Mouse (Mus musculus): ENCODE results near the gene 2700081O15Rik.
"Not testable (repeated sequence)": the region's sequence is repeated elsewhere in the genome, so short reads cannot be mapped to it uniquely, and the experiment has no call there.

Gene 2700081O15Rik

DNA sequence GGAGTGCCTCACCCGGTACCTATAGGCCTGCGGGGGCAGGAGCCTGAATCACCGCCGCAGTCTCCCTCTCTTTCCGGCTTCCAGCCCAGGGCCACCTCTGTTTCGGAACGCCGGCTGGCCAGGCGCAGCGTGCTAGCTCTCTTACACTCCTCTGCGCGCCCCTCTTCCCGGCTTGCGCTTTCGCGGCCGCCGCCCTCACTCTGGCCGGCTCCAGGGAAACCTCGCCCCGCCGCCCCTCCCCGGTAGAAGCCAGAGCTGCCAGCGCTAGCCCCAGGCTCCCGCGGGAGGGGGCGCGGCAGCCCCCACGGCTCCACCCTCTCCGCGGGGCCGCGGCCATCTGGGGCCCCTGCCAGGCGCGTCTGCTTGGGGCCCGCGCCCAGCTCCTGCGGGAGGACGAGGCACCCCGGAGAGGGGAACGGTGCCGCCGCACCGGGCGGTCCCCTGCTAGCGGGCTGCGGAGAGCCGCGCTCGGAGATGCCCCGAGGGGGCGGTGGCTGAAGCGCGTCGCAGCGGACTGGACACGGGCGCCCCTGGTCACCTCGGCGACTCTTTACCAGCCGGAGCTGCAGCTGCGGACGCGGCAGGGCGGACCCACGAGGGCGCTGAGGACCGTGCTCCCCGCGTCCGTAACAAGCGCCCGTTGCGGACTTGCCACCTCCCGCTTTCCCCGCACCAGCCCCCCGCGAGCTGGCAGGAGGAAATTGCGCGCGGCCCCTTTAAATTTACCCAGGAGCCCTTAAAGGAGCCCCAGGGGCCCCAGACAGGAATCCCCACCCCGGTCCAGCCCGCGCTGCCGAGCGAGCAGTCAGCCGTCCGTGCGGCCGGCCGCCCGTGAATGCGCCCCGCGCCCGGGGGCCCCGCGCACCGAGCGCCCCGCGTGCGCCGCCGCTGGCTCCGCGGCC lies at the start of gene 2700081O15Rik:
TSS of gene 2700081O15Rik (plus strand) at position 792 of the 902 bp plus-strand sequence.
- DNase-seq (ENCODE audit: extremely low spot score, low spot score) = peak; percentile 87

DNA sequence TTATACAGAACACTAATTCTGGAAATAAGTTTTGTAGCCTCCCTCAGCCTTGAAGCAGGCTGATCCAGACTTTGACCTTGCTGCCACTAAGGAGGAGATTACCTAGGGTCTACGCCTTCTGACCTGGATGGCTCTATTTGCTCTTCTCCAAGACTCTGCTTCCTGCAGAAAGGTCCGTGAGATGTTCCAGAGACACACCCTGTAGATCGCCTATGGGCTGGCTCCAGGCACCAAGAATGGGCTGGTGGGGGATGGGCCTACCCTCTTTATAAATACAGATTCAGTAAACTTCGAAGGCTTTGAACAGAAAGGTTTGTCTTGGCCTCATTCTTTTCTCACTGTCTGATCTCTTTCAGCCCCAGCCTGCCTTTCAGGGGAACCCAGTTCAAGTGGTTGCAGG lies 48.0 kb upstream of the 2700081O15Rik start:
- DNase-seq (ENCODE audit: extremely low spot score, low spot score) = not testable (repeated sequence)

DNA sequence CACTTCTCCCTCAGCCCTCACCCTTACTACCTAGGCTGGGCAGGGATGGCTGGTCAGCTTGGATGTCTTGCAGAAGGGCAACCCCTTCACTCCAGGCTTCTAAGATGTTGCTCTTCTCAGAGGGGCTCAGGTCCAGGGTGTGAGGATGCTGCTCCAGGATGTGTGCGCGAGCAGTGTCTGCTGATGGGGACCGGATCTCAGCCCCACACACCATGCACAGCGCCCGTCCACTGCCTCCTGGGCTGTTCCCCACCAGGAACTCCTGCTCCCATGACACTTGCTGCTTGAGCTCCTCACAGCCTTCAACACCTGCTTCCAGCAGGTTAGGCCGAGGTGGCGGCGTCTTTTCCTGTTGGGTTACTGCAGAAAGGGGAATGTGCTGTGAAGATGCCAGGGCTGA lies 42.9 kb upstream of the 2700081O15Rik start:
- DNase-seq (ENCODE audit: extremely low spot score, low spot score) = no peak

DNA sequence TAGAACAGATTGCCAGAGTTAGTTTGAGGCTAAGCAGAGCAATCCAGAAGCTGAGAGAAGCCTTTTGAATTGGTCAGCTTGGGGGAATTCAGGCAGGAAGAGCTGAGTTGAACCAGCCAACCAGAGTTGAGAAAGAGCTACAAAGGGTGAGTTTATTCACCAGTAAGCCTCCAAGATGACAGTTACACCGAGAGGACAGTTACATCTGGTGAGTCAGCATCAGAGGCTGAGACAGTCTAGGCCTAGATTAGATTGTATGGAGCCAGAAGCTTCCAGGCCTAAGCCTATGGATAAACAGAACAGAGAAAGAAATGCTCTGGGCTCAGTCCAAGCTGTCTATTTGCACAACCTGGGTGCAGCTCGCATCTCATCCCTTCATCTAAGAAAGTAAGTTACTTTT lies 39.8 kb upstream of the 2700081O15Rik start:
- DNase-seq (ENCODE audit: extremely low spot score, low spot score) = no peak

DNA sequence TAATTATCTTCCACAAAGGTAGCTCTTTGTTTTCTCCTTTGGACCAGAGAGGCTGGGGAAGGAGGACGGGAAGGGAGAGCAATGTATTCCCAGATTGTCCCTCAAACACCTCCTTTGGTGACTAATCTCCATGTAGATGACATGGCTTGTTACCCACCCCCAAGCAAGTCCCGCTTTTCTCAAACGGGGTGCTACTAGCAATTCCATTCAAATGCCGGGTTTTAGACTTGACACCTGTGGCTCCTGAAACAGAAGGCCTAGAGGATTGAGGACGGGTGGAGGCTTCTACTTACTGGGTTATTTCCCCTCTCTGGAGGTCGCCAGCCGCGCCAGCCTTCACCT lies 35.5 kb upstream of the 2700081O15Rik start:
- DNase-seq (ENCODE audit: extremely low spot score, low spot score) = no peak

DNA sequence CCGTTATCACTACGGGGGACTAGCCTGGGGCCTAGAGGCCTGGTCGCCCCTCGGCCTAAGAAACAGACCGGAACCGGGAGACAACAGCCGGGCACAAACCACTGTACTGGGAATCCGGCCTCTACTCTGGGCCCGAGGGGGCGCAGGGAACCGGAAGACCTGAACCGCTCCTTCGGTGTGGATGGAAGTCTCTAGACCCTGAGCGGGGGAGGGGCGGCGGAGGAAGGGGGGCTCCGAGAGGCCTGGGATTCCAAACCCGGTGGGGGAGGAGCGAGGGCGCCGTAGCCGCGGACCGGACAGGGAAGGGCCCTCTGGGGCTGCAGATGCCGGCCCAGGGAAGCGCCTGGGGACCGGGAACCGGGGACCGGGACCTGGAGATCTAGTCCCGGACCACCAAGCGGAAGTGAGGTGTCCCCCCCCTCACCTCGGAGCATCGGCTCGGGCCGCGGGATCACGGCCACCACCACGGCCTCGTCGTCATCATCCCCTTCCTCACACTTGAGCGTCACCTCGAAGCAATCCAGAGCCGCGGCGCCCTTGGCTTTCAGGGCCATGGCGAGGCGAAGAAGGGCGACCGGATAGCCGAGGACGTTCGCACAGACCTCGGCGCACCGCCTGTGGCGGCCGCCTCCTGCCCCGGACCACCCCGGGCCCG lies 35.0 kb upstream of the 2700081O15Rik start:
- peak; percentile 83 for DNase-seq (ENCODE audit: extremely low spot score, low spot score)

DNA sequence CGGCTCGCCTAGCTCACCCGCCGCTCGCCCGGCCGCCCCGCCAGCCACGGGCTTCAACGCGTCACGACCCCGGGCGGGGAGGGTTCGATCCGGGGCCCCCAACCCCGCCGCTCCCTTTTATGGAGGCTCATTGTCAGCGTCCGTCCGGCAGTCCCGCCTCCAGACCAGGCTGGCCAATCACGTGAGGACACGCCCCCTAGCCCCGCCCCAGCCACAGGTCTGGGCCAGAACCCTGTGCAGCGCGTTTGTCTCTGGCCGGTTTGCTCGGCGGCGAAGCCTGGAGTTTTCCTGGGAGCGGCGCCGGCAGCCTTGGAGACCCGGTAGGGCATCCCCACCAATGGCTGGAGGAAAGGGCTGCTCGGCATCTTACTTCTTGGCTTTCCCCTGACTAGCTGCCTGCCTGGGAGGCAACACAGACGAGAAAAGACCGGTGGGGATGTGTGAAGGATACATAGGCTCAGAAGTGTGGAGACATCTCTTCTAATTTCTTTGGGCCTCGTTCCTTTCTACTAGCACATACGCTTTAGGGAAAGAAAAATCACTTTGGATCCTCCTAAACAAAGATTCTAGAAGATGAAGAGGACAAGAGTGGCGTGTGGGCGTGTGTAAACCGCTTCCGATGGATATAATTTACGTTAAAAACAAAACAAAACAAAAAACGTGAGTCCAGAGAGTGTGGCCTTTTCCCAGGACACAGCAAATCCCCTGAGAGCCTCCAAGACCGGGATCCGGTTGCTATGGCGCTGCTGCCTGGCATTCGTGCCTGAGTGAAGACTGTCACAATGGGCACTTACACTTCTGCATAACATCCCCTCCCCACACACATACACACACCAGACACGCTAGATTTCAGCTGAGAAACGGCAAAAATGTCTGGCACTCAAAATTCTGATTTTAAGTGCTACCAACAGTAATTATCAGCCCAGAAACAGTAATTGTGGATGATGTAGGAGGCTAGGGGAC lies 34.2 kb upstream of the 2700081O15Rik start, which contains the start of gene Spindoc:
TSS of gene Spindoc (minus strand) at position 92 of the 963 bp plus-strand sequence.
- DNase-seq (ENCODE audit: extremely low spot score, low spot score) = peak; percentile 99

DNA sequence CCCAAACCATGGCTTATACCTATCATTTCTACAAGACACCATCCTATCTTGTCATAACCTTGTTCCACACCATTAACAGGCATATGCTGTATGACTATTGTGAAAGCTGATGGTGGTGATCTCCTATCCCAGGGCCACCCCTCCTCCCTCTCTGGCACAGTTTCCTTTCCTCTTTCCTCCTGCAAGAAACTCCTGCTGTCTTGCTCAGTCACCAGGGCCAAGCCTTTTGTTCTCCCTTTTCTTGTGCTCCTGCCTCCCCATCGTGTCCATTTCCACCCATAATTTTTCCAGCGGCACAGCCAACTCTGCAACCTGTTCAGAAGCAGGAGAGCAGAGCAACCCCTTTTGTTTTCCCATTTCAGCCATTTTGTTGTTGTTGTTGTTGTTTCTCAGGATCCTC lies 31.4 kb upstream of the 2700081O15Rik start:
- DNase-seq (ENCODE audit: extremely low spot score, low spot score) = no peak

DNA sequence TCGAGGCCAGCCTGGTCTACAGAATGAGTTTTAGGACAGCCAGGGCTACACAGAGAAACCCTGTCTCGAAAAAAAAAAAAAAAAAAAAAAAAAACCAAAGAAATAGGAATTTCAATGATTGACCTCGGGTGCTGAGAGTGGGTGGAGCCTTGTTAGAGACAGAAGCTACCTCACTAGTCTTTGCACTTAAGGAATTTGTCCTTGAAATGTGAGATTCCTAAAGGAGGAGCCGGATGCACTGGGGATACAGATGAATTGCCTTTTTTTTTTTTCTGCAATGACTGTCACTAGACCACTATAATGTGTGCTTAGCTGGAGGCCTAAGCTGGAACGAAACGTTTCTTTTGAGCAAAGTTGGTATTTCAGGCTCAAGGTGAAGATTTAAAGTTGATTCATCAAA lies 28.9 kb upstream of the 2700081O15Rik start:
- no peak for DNase-seq (ENCODE audit: extremely low spot score, low spot score)

DNA sequence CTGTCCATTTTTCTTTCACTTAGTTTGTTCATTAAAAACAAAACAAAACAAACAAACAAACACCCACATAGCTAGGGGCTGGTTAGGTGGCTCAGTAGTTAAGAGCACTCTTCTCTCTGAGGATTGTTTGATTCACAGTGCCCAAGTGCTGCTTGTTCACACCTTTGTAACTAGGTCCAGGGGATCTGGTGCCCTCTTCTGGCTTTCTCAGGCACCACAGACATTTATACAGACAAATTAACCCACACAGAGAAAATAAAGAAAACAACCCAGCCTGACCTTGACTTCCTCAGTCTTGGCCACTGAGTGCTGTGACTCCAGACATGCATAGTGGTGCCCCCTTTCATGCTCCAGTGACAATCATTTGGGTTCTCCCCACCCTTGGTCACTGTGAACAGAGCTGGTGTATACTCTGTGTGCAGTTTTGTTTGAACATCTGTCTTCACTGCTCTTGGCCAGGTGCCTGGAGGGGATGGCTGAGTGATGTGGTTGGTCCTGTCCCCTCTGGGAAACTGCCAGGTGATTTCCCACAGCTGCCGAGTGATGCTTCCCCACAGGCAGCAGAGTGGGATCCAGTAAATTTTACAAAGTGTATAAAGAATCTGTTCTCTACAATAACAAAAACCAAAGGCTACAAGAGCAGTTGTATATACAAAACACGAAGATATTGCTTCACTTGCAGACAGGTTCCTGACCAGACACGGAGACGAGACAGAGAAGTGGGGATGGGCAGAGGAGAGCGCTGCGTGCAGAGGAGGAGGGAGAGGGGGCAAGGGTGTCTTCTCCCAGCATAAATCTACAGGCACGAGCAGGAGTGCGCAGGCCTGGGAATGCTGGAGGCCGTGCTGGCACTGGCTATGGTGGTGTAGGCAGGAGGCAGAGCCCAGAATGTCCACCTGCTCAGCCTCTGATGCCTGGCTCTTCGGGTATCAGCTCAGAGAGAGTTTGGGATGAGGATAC lies 20.3 kb upstream of the 2700081O15Rik start:
- DNase-seq (ENCODE audit: extremely low spot score, low spot score) = not testable (repeated sequence)

DNA sequence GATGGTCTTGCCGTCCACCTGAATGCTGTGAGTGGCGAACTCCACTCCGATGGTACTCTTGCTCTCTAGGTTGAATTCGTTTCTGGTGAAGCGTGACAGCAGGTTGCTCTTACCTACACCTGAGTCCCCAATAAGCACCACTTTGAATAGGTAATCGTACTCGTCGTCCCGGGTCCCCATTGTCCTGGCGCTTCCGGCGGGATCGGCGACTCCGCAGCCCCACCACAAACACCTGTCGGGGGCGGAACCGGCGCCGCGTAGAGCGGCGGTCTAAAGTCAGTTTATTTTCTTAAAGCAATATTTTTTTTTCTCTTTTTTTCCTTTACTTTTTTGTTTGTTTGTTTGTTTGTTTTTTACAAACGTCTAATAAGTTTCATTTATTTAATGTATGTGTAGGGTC lies 18.5 kb upstream of the 2700081O15Rik start:
- not testable (repeated sequence) for DNase-seq (ENCODE audit: extremely low spot score, low spot score)

DNA sequence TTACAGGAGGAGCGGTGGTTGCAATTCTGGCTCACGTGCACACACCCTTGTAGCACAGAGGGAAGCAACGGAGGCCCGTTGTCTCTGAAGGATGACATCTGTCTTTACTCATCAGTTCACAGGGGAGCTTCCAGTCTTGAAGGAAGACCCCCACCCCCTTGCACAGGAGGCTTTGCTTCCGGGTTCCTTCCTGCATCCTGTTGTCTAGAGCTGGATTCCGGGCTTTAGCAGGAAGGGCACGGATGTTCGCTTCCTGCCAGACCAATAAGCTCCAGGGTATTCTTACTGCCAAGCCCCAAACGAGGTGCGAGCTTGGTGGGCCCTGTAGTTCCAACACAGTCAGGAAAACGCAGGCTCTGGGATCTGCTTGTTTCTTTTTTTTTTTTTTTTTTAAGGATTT lies 16.8 kb upstream of the 2700081O15Rik start:
- DNase-seq (ENCODE audit: extremely low spot score, low spot score) = no peak

DNA sequence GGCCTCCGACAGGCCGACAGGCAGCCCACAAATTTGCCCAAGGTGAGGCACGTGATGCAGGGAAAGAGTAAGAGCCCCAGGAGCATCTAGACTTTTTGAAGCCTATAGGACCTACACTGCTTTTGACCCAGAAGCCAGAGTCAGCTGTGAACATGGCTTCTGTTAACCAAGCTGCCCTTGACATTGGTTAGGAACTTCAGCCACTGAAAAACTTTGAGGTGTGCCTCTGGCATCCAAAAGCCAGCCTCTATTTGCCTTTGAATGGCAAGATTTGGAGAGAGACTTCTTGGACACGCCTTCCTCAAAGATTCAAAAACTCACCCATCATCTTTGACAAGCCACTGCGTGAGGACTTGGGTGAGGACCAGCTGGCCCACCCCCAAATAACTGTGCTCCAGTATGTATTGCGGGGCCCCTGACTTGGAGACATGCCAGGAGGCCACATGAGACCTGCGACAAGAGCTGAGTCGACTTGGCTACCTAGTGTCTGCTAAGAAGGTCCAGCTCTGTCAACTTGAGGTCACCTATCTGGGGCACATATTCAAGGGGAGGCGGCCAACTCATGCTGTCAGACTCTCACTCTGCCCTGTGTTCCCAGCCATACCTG lies 12.7 kb upstream of the 2700081O15Rik start:
- DNase-seq (ENCODE audit: extremely low spot score, low spot score) = no peak

DNA sequence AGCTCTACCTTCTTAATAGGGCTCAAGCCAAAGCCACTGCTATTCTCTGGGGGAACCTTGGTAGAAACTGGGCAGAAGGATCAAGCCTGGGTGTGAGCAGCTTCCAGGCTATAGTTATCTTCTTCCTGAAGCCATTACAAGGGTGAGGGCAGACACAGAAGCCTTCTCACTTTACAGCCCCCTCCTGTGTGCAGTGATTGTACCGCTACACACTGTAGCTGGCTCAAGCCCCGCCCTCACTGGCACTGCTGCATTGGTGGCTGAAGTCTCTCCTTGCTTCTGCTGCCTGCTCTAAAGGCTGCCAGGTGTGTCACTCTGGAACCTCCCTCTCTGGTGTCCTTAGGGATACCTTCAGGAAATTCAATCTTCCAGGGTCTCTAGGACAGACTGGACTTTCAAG lies 5.1 kb upstream of the 2700081O15Rik start:
- no peak for DNase-seq (ENCODE audit: extremely low spot score, low spot score)

DNA sequence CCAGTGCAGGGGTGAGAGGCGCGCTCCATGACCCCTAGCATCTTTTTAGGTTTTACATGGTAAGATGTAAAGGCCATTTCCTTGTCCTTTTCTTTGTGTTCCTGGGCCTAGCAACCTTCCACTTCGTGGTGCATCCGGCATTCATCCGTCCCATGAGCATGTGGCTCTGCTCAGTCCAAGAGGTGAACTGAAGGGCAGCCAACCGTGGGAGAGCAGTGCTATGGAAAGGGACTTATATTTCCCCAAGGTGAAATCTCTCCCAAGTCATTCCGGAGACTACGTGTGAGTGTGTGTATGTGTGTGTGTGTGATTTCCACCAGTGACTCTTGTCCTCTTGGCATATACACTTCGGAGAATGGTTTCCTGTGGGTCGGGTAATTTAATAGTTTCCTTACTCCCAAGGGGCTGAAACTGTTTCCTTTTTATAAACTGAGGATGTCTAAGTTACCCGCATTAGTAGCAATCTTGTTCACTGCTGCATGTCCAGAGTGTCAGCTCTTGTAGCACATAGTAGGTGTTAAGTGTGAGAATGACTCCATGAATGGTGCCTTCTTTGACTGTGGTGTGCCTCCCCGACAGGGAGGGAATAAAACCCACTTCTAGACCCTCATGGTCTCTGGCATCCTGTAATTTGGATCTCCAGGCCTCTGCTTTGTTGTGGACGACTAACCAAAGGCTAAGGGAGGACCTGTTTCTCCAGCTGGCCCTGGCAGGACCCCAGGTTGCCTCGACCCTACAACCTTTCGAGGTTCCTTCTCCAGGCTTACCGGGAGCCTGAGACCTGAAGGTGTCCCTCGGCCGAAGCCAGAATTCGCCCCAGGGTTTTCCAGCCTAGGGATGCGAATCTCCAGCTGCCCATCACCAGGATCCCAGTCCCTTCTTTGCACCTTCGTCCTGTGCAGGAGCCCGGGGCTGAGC lies 1.2 kb upstream of the 2700081O15Rik start:
- DNase-seq (ENCODE audit: extremely low spot score, low spot score) = no peak

DNA sequence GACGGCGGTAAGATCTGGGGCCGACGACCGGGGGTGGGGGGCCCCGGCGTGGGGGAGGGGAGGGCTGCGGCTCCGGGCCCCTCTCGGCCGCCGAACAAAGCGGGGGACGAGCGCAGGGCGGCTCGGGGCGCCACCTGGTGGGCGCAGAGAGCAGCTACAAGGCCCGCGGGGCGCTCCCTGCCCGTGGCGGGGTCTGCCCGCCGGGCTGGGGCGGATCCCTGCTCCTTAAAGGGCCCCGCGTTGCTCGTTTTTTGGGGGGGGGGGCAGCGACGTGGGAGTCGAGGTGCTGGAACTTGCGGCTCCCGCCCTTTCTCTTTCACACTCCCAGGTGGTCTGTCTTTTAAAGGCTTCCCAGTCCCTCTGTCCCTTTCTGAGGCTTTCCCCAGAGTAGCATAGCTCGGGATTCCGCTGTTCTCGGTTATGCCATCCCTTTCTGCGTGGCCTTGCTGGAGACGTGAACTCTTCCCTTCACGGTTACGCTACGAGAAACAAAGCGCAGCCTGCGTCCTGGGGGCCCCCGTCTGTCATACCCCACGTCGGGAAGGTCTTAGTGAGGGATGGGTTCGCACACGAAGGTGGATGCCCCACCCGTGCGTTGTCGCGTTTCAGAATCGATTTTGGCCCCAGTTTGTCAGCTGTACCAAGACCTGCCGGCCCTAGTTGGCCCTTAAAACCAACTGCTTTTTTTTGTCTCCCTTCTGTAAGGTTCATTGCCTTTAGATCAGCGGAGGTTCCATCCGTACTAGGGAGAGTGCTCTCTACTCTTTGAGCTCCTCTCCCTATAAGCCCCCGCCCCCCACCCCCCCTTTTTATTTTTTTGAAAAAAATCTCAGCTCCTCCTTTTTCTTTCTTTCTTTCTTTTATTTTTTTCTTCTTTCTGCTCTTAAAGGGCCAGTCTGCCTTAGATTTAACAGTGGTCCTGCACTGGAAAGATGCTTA lies 755 bp downstream of the 2700081O15Rik start:
- peak; percentile 87 for DNase-seq (ENCODE audit: extremely low spot score, low spot score)

DNA sequence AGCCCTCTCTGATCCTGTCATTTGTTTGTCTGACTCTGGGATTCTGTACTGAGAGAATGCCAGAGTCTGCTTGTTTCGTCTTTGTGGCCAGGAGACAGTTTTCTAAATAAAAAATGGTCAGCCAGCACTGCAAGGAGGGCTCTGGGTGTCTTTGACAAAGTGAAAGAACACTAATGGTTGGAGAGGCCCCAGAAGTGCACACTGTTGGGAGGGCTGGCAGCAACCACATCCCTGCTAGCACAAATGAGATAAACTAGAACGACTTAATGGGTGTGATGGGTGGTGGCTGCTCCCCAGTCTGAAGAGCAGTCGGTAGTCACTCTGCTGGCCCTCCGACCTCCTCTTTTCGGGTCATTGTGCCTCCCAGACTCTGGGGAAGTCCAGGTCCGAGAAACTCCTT lies 1.7 kb downstream of the 2700081O15Rik start:
- peak; percentile 21 for DNase-seq (ENCODE audit: extremely low spot score, low spot score)

DNA sequence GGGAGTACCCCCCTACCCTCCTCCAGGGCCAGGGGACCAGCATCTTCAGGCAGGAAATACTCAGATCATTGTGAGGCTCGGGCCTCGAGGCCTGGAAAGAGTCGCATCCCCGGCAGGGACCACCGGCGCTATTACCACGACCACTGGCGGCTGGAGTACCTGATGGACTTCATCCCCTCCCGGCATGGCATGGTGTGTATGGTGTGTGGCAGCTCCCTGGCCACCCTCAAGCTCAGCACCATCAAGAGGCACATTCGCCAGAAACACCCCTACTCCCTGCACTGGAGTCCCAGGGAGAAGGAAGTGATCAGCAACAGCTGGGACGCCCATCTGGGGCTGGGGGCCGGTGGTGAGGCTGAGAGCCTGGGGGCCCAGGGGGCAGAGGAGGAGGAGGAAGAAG lies 2.7 kb downstream of the 2700081O15Rik start:
- no peak for DNase-seq (ENCODE audit: extremely low spot score, low spot score)

Data from neural tube, embryonic 10.5 days (tissue).